Mouse (Mus musculus) megakaryocyte, embryonic 14.5 days (primary cell): ENCODE data around the gene Slc2a12.

Experiments
- FLI1 ChIP-seq: IDR thresholded peaks from 2 replicates; pipeline ENCODE4 v1.6.1; 2012; ENCODE audit warnings: low read length, inconsistent platforms, mixed read lengths
- GATA1 ChIP-seq: IDR thresholded peaks from 3 replicates; pipeline ENCODE4 v1.6.1; 2012; ENCODE audit warnings: mixed read lengths, low read length, inconsistent platforms, borderline replicate concordance

DNA sequence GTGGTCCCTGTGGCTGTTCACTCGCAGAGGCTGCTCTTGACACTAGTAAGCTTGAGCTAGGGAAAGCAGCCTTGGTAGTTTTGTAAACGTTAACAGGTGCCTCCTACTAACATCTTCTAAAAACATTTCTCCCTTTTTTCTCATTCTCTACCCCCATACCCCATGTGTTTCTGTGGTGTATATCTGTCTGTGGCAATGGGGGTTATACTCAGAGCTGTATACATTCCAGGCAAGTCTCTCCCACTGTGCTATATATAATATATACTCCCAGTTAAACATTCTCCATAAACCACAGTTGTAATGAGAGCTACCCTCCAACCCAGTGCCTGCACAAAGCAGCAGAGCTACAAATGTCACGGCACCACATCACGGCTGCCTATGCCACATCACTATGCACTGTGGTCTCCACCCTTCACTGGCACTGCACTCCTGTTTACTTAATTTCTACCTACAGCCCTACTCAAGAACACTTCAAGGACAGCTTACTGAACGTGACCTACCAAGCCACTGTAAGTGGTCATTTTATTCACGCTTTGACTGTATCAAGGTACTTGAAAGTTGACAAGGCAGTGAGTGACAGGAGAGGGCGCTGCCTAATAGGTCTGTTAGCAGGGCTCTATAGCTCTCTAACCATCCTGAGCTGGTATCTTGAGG, 63.5 kb downstream of the Slc2a12 start:
- TF ChIP-seq GATA1 (no peak), FLI1 (no peak)
